Mouse (Mus musculus): Measurements from ENCODE around the gene Tmem179.

Tmem179 gene

DNA sequence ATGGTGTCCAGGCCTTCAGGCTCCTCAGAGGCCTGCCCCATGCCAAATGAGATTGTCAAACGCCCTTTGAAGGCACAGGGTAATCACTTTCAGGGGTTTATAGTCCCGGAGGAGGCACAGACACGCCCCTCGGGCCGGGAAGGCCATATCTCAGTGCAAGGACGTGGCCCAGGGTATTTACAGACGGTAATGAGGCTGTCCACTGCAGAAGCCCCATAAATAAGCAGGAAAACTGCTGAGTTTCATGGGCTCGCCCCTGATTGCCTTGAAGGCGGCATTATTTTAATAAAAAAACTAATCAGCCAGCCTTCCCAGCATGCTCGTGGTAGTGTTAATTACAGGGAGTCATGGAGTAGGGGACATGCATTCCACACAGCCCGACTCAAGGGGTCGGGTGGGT, 54.1 kb downstream of the Tmem179 start:
- DNase-seq: no peak

DNA sequence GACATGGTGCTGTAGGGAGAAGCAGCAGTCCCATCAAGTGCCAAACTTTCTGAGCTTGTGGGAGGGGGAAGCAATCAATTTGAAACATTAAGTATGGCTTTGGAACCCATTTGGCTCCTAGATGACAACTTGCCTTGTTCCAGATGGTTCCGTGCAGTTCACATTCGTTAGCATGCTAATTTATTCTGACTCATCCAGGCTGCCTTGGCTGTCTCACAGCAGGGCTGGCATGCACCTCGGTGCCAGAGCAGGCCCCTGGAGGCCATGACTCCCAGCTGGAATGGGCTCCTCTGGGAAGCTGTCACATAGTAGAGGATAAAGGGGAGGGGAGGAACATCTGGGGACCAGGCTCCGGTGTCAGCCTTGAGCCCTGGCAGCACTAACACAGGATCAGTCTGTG, 58.7 kb downstream of the Tmem179 start:
- DNase-seq: no peak

DNA sequence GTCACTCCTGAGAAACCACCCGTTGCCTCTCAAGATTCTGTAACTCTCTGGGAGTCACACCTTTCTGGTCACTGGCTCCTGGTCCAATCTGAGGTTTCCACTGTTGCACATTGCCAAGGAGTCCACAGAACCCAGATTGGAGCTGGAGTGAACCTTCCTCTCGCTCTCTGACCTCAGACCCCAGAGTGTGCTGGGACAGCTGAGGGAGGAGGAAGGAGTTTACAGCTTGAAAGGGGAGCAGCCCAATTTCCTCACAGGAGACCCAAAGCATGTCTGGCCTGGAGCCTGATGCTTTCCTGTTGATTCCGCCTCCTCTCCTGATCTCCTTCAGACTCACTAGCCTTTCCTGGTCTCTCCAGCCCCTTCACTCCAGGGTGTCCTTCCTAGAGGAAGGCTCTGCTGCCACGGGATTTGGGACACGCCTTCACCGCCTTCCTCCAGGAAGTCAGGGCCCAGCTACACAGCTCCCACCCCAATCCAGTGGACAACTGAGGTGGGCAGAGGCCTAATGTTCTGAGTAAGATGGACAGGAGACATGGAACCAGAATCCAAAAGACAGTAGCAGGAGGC, 60.3 kb downstream of the Tmem179 start:
- peak; percentile 39 for DNase-seq

DNA sequence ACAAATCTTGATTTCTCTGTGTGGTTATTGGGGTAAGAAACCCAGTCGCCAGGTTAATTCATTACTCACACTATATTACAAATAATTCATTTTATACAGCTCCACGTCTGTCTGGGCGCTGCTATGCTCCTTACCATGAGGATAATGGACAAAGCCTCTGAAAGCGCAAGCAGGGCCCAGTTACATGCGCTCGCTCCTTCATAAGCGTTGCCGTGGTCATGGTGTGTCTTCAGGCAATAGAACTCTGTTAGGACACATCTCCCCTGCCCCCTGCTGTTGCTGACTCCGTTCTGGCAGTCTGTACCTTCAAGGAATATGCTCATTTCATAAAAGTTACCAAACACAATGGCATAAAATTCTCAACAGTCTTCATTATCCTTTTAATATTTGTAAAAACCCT, 64.7 kb downstream of the Tmem179 start:
- DNase-seq: no peak

DNA sequence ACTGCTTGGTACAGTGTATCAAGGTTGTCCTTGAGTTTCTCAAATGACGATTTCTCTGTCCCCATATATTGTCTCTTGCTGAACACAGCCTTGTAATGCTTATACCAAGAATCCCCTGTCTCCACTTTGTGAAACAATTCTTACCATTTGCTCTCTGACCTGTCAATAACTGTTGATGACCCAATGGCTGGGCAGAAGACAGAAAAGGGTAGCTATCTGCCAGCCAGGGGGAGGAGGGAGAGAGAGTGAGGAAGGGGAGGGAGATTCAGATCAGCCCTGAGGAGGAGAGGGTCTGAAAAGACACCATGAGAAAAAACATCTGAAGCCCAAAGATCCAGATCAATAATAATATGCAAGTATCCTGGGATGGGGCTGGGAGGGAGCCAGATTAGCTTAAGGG, 65.2 kb downstream of the Tmem179 start:
- no peak for DNase-seq

DNA sequence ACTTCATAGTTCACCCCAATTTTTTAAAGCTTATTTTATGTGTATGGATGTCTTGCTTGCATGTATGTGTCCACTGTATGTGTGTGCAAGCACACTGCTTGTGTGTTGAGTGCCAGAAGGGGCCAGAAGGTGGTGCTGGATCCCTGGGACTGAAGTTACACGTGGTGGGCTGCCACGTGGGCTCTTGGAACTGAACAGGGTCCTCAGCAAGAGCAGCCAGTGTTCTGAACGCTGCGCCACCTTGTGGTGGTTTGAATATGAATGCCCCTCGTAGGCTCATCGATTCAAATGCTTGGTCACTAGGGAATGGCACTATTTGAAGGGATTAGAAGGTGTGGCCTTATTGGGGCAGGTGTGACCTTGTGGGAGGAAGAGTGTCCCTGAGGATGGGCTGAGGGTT, 65.7 kb downstream of the Tmem179 start:
- peak; percentile 67 for DNase-seq
